Mouse (Mus musculus): ENCODE results near the gene Sult2b1. TPM values are rescaled to one million over a fixed set of nuclear protein-coding genes. Genes with fewer than 3 reads are reported as not detected.

Sult2b1 gene
- total RNA-seq, 1 experiment: 1.6 TPM

GRCm38 (mm10) chr7:45786661-45787413, 2.4 kb upstream of the Sult2b1 start:
- peak overlapping the region; percentile 53 to 71 for H3K4me3 ChIP-seq (ENCODE audit: insufficient read depth in 1 of 2, low read depth in 1 of 2, low read length in 2 of 2, poor library complexity in 1 of 2, severe bottlenecking in 1 of 2)
- in situ Hi-C loops (cut with MboI; ENCODE audit: low sequenced_read_pairs in 2 of 2, unreplicated experiment in 2 of 2): no loop called here
- H3K4me1 ChIP-seq (ENCODE audit: control insufficient read depth in 2 of 2, insufficient read depth in 2 of 2, low read length in 2 of 2, poor library complexity in 1 of 2): peaks cover 2 to 17% of the 10 kb centered on the region in 2 experiments; a peak in 3 of 4 replicates
- peak overlapping the region; percentile 54; the same call in 1 of the 2 replicates for H3K9ac ChIP-seq (ENCODE audit: insufficient read depth, low read depth, low read length, poor library complexity, severe bottlenecking)
- H3K27ac ChIP-seq (ENCODE audit: insufficient read depth, low read depth, low read length, poor library complexity, severe bottlenecking): no peak overlapping the region
- no peaks in the 10 kb centered on the region; the same call in 1 of the 2 replicates for H3K36me3 ChIP-seq (ENCODE audit: control insufficient read depth, insufficient read depth, low read length, poor library complexity, severe bottlenecking)
- peak; percentile 83 for TF ChIP-seq CHD2 (IDR thresholded peaks at IDR 0.05; ENCODE audit: low read depth, low read length)
- TF ChIP-seq HCFC1 (IDR thresholded peaks at IDR 0.05; ENCODE audit: borderline replicate concordance, insufficient read depth, low read length): no peak
- DNase-seq (ENCODE audit: low read depth, low spot score): peak; percentile 89
- H3K9me3 ChIP-seq (ENCODE audit: control insufficient read depth, insufficient read depth, low read depth, low read length): no peaks in the 10 kb centered on the region

- Histone ChIP-seq H3K4me1 (ENCODE audit: control insufficient read depth in 2 of 2, insufficient read depth in 2 of 2, low read length in 2 of 2, poor library complexity in 1 of 2) (peaks cover 2 to 17% of the 10 kb centered on the region in 2 experiments; a peak in 3 of 4 replicates), H3K36me3 (ENCODE audit: control insufficient read depth, insufficient read depth, low read length, poor library complexity, severe bottlenecking) (no peaks in the 10 kb centered on the region; the same call in 1 of the 2 replicates), H3K9ac (ENCODE audit: insufficient read depth, low read depth, low read length, poor library complexity, severe bottlenecking) (peak overlapping the region; percentile 66; the same call in 1 of the 2 replicates), H3K27ac (ENCODE audit: insufficient read depth, low read depth, low read length, poor library complexity, severe bottlenecking) (no peak overlapping the region), H3K4me3 (ENCODE audit: insufficient read depth in 1 of 2, low read depth in 1 of 2, low read length in 2 of 2, poor library complexity in 1 of 2, severe bottlenecking in 1 of 2) (peak overlapping the region; percentile 71 to 80), H3K9me3 (ENCODE audit: control insufficient read depth, insufficient read depth, low read depth, low read length) (no peaks in the 10 kb centered on the region)
- DNase-seq (ENCODE audit: low read depth, low spot score): peak; percentile 71
- TF ChIP-seq HCFC1 (IDR thresholded peaks at IDR 0.05; ENCODE audit: borderline replicate concordance, insufficient read depth, low read length) (peak; percentile 98), CHD2 (IDR thresholded peaks at IDR 0.05; ENCODE audit: low read depth, low read length) (peak; percentile 45; the same call in 1 of the 2 replicates), ZNF384 (IDR thresholded peaks at IDR 0.05; ENCODE audit: low read depth, low read length) (no peak)
- in situ Hi-C loops (cut with MboI; ENCODE audit: low sequenced_read_pairs in 2 of 2, unreplicated experiment in 2 of 2): no loop called here
Measured at GRCm38 (mm10) chr7:45786136-45786578, 1.7 kb upstream of the Sult2b1 start.

GRCm38 (mm10) chr7:45785388-45786135, 1.1 kb upstream of the Sult2b1 start:
- Histone ChIP-seq H3K4me3 (ENCODE audit: insufficient read depth in 1 of 2, low read depth in 1 of 2, low read length in 2 of 2, poor library complexity in 1 of 2, severe bottlenecking in 1 of 2) (peak overlapping the region; percentile 71 to 80), H3K9ac (ENCODE audit: insufficient read depth, low read depth, low read length, poor library complexity, severe bottlenecking) (peak overlapping the region; percentile 66; the same call in 1 of the 2 replicates), H3K4me1 (ENCODE audit: control insufficient read depth in 2 of 2, insufficient read depth in 2 of 2, low read length in 2 of 2, poor library complexity in 1 of 2) (peaks cover 2 to 17% of the 10 kb centered on the region in 2 experiments; a peak in 3 of 4 replicates), H3K36me3 (ENCODE audit: control insufficient read depth, insufficient read depth, low read length, poor library complexity, severe bottlenecking) (no peaks in the 10 kb centered on the region; the same call in 1 of the 2 replicates), H3K9me3 (ENCODE audit: control insufficient read depth, insufficient read depth, low read depth, low read length) (no peaks in the 10 kb centered on the region), H3K27ac (ENCODE audit: insufficient read depth, low read depth, low read length, poor library complexity, severe bottlenecking) (no peak overlapping the region)
- in situ Hi-C loops (cut with MboI; ENCODE audit: low sequenced_read_pairs in 2 of 2, unreplicated experiment in 2 of 2): no loop called here
- no peak for DNase-seq (ENCODE audit: low read depth, low spot score)
- TF ChIP-seq HCFC1 (IDR thresholded peaks at IDR 0.05; ENCODE audit: borderline replicate concordance, insufficient read depth, low read length) (no peak), MAFK (IDR thresholded peaks at IDR 0.05; ENCODE audit: insufficient read depth, low read depth, low read length) (no peak), CHD2 (IDR thresholded peaks at IDR 0.05; ENCODE audit: low read depth, low read length) (no peak), ZC3H11A (IDR thresholded peaks at IDR 0.05; ENCODE audit: borderline replicate concordance, low read depth, low read length) (no peak), ZNF384 (IDR thresholded peaks at IDR 0.05; ENCODE audit: low read depth, low read length) (no peak)

GRCm38 (mm10) chr7:45783511-45784091, 868 bp downstream of the Sult2b1 start, which contains the start of gene Lmtk3:
Lmtk3 (plus strand) TSS chr7:45783738.
- no peaks in the 10 kb centered on the region for H3K36me3 ChIP-seq (ENCODE audit: control insufficient read depth, insufficient read depth, low read length, poor library complexity, severe bottlenecking)
- no peak within 1 kb of the TSS; the same call in 1 of the 2 replicates for H3K27ac ChIP-seq (ENCODE audit: insufficient read depth, low read depth, low read length, poor library complexity, severe bottlenecking)
- no peaks in the 10 kb centered on the region for H3K9me3 ChIP-seq (ENCODE audit: control insufficient read depth, insufficient read depth, low read depth, low read length)
- peak; percentile 56 for DNase-seq (ENCODE audit: low read depth, low spot score)
- in situ Hi-C loops (cut with MboI; ENCODE audit: low sequenced_read_pairs in 2 of 2, unreplicated experiment in 2 of 2): no loop called here
- peak; percentile 86 for TF ChIP-seq HCFC1 (IDR thresholded peaks at IDR 0.05; ENCODE audit: borderline replicate concordance, insufficient read depth, low read length)
- TF ChIP-seq MAFK (IDR thresholded peaks at IDR 0.05; ENCODE audit: insufficient read depth, low read depth, low read length): no peak
- peak within 1 kb of the TSS; percentile 73 to 89 for H3K4me3 ChIP-seq (ENCODE audit: insufficient read depth in 1 of 2, low read depth in 1 of 2, low read length in 2 of 2, poor library complexity in 1 of 2, severe bottlenecking in 1 of 2)
- peaks cover 2 to 20% of the 10 kb centered on the region in 2 experiments; a peak in 3 of 4 replicates for H3K4me1 ChIP-seq (ENCODE audit: control insufficient read depth in 2 of 2, insufficient read depth in 2 of 2, low read length in 2 of 2, poor library complexity in 1 of 2)
- H3K9ac ChIP-seq (ENCODE audit: insufficient read depth, low read depth, low read length, poor library complexity, severe bottlenecking): peak within 1 kb of the TSS; percentile 75

All from ES-E14 (cell line).